Comparison of ENCODE assay signal across 1 mouse cellular context in the genomic region with DNA sequence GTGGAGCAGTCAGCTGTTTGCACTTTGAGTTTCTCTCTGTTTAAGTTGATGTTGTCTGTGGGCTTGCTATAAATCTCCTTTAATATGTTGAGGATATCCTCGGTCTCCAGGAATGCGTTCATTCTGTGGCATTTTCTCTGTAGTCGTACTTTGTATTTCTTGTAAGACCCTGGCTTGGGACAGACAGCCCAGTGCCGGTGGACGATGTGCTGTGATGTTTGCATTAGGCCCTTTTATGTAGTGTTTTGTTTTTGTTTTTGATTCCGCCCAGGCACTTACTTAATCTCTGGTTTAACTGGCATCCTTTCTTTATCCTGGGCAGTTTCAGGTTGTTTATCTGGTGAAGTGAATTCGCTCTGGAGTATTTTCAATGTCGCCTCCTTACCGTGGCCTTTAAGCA.
TF ChIP-seq lines count a peak whose summit lies in the region.

No protein-coding gene starts in this region.

TF ChIP-seq in CH12.LX, 34 proteins besides CTCF, POLR2A, EP300 and RAD21 (continued from another document):
- TF ChIP-seq KAT2A (IDR thresholded peaks at IDR 0.05; ENCODE audit: insufficient replicate concordance, low read length), result no peak
- TF ChIP-seq MXI1 (IDR thresholded peaks at IDR 0.05; ENCODE audit: low read depth, low read length), result no peak
- no peak for TF ChIP-seq MAFK (IDR thresholded peaks at IDR 0.05; ENCODE audit: insufficient replicate concordance, low read length)
